Comparison of ENCODE assay signal across 39 mouse cellular contexts in genomic region chr1:93029387-93029786, GRCm38 (mm10). TPM values are rescaled to one million over a fixed set of nuclear protein-coding genes. Genes with fewer than 3 reads are reported as not detected.
DNase-seq lines count a peak whose midpoint lies in the region; ATAC-seq and TF ChIP-seq lines count a peak whose summit lies in the region.
"Had no signal": no experiment of that assay in that cellular context is flagged by ENCODE, and none has a peak within 500 bp of the region (broad histone marks: within the 10 kb centered on the region; RNA-seq: fewer than 3 reads in every experiment).

No protein-coding gene starts in this region.

- no peaks in the 10 kb centered on the region for H3K27me3 ChIP-seq in stomach, postnatal 0 days (ENCODE audit: control insufficient read depth, insufficient read depth, low read length)
- H3K27me3 ChIP-seq: embryonic facial prominence, embryonic 13.5 days; heart, embryonic 15.5 days; hindbrain, embryonic 13.5 days; limb, embryonic 15.5 days; midbrain, embryonic 15.5 days had no signal

- peak; percentile 8 for TF ChIP-seq CTCF in left cerebral cortex, adult 2 months (IDR thresholded peaks at IDR 0.05)
- TF ChIP-seq CTCF in bone marrow macrophage, adult 2 months (IDR thresholded peaks at IDR 0.05; ENCODE audit: low read depth, low read length): peak; percentile 13; the same call in 1 of the 2 replicates
- TF ChIP-seq CTCF in stomach, postnatal 0 days (IDR thresholded peaks at IDR 0.05; ENCODE audit: low read depth): peak; percentile 27; the same call in 1 of the 2 replicates

- no peak overlapping the region for H3K4me3 ChIP-seq in left cerebral cortex, adult 2 months
- H3K4me3 ChIP-seq in bone marrow macrophage, adult 2 months (ENCODE audit: insufficient read depth, low read length): no peak overlapping the region
- H3K4me3 ChIP-seq in stomach, postnatal 0 days (ENCODE audit: low read depth, low read length): no peak overlapping the region
- H3K4me3 ChIP-seq: embryonic facial prominence, embryonic 13.5 days; forebrain, embryonic 10.5 days; heart, embryonic 10.5 days; heart, embryonic 15.5 days; hindbrain, embryonic 13.5 days; limb, embryonic 15.5 days; midbrain, embryonic 15.5 days had no signal

- no peak overlapping the region for H3K4me2 ChIP-seq in stomach, postnatal 0 days (replicated peaks; ENCODE audit: low read depth)
- H3K4me2 ChIP-seq: embryonic facial prominence, embryonic 13.5 days; heart, embryonic 15.5 days; hindbrain, embryonic 13.5 days; limb, embryonic 15.5 days; midbrain, embryonic 15.5 days had no signal

- no peaks in the 10 kb centered on the region for H3K4me1 ChIP-seq in bone marrow macrophage, adult 2 months (ENCODE audit: control insufficient read depth, insufficient read depth, low read length)
- H3K4me1 ChIP-seq in stomach, postnatal 0 days (replicated peaks; ENCODE audit: control insufficient read depth, insufficient read depth): no peaks in the 10 kb centered on the region
- H3K4me1 ChIP-seq: embryonic facial prominence, embryonic 13.5 days; hindbrain, embryonic 13.5 days; limb, embryonic 15.5 days; midbrain, embryonic 15.5 days had no signal

- DNase-seq in left cerebral cortex, adult 2 months (ENCODE audit: extremely low spot score in 1 of 2, low spot score in 2 of 2): no peak
- DNase-seq in left cerebral cortex, postnatal 14 days (ENCODE audit: low spot score in 2 of 2): no peak
- DNase-seq in lung, postnatal 36 days: peak; percentile 52
- no peak for DNase-seq in lung, postnatal 10 days
- no peak for DNase-seq in stomach, postnatal 0 days (ENCODE audit: low spot score)
- no peak for DNase-seq in adrenal gland, adult 8-10 months
- DNase-seq: adrenal gland, postnatal 10 days; cerebellum, adult 11-12 months; cerebellum, adult 9-11 months; gastrocnemius, postnatal 10 days; heart, postnatal 4 days; kidney, adult 11 months; kidney, postnatal 14 days; left cerebral cortex, postnatal 4 days; lung, adult 2 months; right cerebral cortex, adult 18-20 months; spleen, adult 18-20 months; thymus, adult 18-20 months; thymus, postnatal 25 days had no signal

- no peaks in the 10 kb centered on the region for H3K36me3 ChIP-seq in stomach, postnatal 0 days (ENCODE audit: control insufficient read depth, insufficient read depth, low read length)
- H3K36me3 ChIP-seq: embryonic facial prominence, embryonic 13.5 days; heart, embryonic 10.5 days; heart, embryonic 15.5 days; limb, embryonic 15.5 days had no signal

- TF ChIP-seq EP300 in stomach, postnatal 0 days (optimal IDR thresholded peaks at IDR 0.05): no peak

- TF ChIP-seq POLR2A in bone marrow macrophage, adult 2 months (IDR thresholded peaks at IDR 0.05; ENCODE audit: borderline replicate concordance, low read depth, low read length): no peak

- no peaks in the 10 kb centered on the region for H3K9me3 ChIP-seq in stomach, postnatal 0 days (ENCODE audit: control insufficient read depth, low read length)
- H3K9me3 ChIP-seq: embryonic facial prominence, embryonic 13.5 days; forebrain, embryonic 10.5 days; heart, embryonic 10.5 days; heart, embryonic 15.5 days; hindbrain, embryonic 13.5 days; limb, embryonic 15.5 days; midbrain, embryonic 15.5 days had no signal

- 93% methylated on average over 10 of the region's 10 CpGs for WGBS in stomach, postnatal 0 days

- intact Hi-C loops in left cerebral cortex, adult 2 months (cut with DNase I): no loop called here
- intact Hi-C loops in left cerebral cortex, postnatal 14 days (cut with DNase I): no loop called here

- no peak overlapping the region for H3K9ac ChIP-seq in stomach, postnatal 0 days (ENCODE audit: low read length)
- H3K9ac ChIP-seq: embryonic facial prominence, embryonic 13.5 days; heart, embryonic 15.5 days; hindbrain, embryonic 13.5 days; limb, embryonic 15.5 days; midbrain, embryonic 15.5 days had no signal

- no peak overlapping the region for H3K27ac ChIP-seq in left cerebral cortex, adult 2 months
- H3K27ac ChIP-seq in bone marrow macrophage, adult 2 months (ENCODE audit: insufficient read depth, low read depth, low read length): no peak overlapping the region
- H3K27ac ChIP-seq in stomach, postnatal 0 days (replicated peaks): no peak overlapping the region
- H3K27ac ChIP-seq: embryonic facial prominence, embryonic 13.5 days; forebrain, embryonic 10.5 days; heart, embryonic 10.5 days; heart, embryonic 15.5 days; hindbrain, embryonic 13.5 days; limb, embryonic 15.5 days; midbrain, embryonic 15.5 days had no signal

- ATAC-seq in stomach, postnatal 0 days (ENCODE audit: low FRiP score, low TSS enrichment): no peak
- ATAC-seq: activated CD4-positive, CD25-positive, alpha-beta regulatory T cell, adult 4 months; forebrain, embryonic 16.5 days; midbrain, embryonic 15.5 days had no signal

RNA-seq across cellular contexts. Expression of gene Aqp12, which starts 23.3 kb away (rescaled TPM):
- total RNA-seq in left cerebral cortex, adult 2 months (2021): not detected
- total RNA-seq in left cerebral cortex, postnatal 14 days (2021): not detected
- polyA plus RNA-seq in bone marrow macrophage, adult 2 months (2012; ENCODE audit: insufficient read depth, insufficient read length, missing spikeins): not detected in 2 replicates
- polyA plus RNA-seq in stomach, postnatal 0 days (2015; fragmentation: Nextera tagmentation; extraction: Ambion mirVana): 0.12 TPM in 1 of 2 replicates, not detected in the other
- total RNA-seq in adrenal gland, adult 8-10 months (2022): under 1 TPM in 1 of 4 experiments, not detected in 3; 0.87 TPM
- total RNA-seq: CH12.LX; common myeloid progenitor, adult 5-6 weeks; ES-E14; gastrocnemius, postnatal 10 days; heart, postnatal 4 days; layer of hippocampus, postnatal 10 days; left cerebral cortex, adult 8-10 months; left cerebral cortex, postnatal 4 days; neutrophil, adult 5-6 weeks had no signal
- polyA plus RNA-seq: activated CD4-positive, CD25-positive, alpha-beta regulatory T cell, adult 4 months; C2C12; embryonic facial prominence, embryonic 13.5 days; forebrain, embryonic 10.5 days; forebrain, embryonic 16.5 days; gonadal fat pad, adult 2 months; heart, embryonic 10.5 days; heart, embryonic 15.5 days; hindbrain, embryonic 13.5 days; kidney, embryonic 14.5 days; limb, embryonic 15.5 days; lung, adult 2 months; midbrain, embryonic 15.5 days; neural tube, embryonic 11.5 days had no signal
